Mouse (Mus musculus): ENCODE measurements around the gene Kcmf1. TPM values are rescaled to one million over a fixed set of nuclear protein-coding genes. Genes with fewer than 3 reads are reported as not detected.

Kcmf1 gene
- total and polyA plus RNA-seq, 2 experiments from 2014 or later: 50.1 to 80.5 TPM

DNA sequence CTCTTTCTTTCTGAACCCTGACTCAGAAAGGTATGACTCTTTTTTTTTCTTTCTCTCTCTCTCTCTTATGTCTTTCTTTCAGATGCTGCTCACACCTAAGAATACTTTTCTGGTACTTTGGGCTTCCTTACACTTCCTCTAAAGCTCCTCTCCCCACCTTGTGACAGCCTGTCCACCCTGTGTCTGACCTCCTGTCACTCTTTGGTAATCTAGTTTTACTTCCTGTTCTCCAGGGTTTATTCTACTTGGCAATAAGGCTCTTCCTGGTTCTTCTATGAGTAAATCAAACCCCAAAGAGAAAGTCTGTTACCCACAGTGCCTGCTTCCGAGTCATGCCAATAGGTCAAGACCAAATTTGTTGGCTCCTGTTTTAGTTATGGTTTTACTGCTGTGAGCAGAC is 33.2 kb upstream of the Kcmf1 start:
- H3K4me3 ChIP-seq (ENCODE audit: low read depth, low read length): no peak overlapping the region
- no peaks in the 10 kb centered on the region for H3K36me3 ChIP-seq (ENCODE audit: insufficient read depth)
- ATAC-seq: no peak
- no peak overlapping the region for H3K4me2 ChIP-seq (ENCODE audit: low read depth)
- H3K9me3 ChIP-seq (ENCODE audit: low read length): no peaks in the 10 kb centered on the region
- H3K27ac ChIP-seq (ENCODE audit: low read depth, low read length): no peak overlapping the region
- no peak overlapping the region for H3K9ac ChIP-seq
- DNase-seq: no peak
- TF ChIP-seq CTCF (IDR thresholded peaks at IDR 0.05; ENCODE audit: low read depth): no peak
- no peaks in the 10 kb centered on the region for H3K4me1 ChIP-seq (ENCODE audit: insufficient read depth)
- 93% methylated on average over 1 of the region's 1 CpGs for WGBS
- no peaks in the 10 kb centered on the region for H3K27me3 ChIP-seq (ENCODE audit: insufficient read depth, low read length)

DNA sequence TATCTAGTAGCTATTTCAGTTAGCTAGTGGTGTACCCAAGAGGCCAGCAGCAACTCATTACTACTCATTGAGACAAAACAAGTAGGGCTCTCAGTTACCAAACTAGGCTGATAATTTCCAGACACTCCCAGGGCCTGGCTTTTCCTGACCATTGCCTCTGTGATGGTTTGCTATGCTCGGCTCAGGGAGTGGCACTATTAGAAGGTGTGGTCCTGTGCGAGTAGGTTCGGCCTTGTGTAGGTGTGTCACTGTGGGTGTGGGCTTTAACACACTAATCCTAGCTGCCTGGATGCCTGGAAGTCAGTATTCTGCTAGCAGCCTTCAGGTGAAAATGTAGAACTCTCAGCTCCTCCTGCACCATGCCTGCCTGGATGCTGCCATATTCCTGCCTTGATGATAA is 31.8 kb upstream of the Kcmf1 start:
- Histone ChIP-seq H3K4me2 (ENCODE audit: low read depth) (no peak overlapping the region), H3K9me3 (ENCODE audit: low read length) (no peaks in the 10 kb centered on the region), H3K27ac (ENCODE audit: low read depth, low read length) (no peak overlapping the region), H3K4me1 (ENCODE audit: insufficient read depth) (no peaks in the 10 kb centered on the region), H3K27me3 (ENCODE audit: insufficient read depth, low read length) (no peaks in the 10 kb centered on the region), H3K4me3 (ENCODE audit: low read depth, low read length) (no peak overlapping the region), H3K36me3 (ENCODE audit: insufficient read depth) (no peaks in the 10 kb centered on the region), H3K9ac (no peak overlapping the region)
- no peak for TF ChIP-seq CTCF (IDR thresholded peaks at IDR 0.05; ENCODE audit: low read depth)
- DNase-seq (no peak), ATAC-seq (no peak)
- 87% methylated on average over 3 of the region's 3 CpGs for WGBS

DNA sequence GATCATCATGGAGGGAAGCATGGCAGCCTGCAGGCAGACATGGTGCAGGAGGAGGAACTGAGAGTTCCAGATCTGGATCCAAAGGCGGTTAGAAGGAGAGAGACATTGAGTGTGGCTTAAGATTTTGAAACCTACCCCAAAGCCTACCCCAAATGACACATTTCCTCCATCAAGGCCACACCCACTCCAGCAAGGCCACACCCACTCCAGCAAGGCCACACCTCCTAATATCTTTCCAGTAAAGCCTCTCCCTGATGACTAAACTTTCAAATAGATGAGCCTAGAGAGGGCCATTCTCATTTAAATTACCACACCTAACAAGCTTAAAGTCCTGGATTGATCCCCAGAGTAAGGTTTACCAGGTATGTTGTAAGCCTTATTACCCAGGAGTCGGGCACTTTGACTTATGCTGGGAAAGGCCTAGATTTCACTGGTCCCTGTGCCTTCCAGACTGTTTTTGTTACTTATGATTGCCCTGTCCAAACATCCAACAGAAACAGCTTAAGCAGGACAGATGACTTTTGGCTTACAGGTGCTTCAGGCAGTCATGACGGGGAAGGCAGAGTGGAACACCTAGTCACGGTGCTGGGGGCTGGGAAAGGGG is 30.1 kb upstream of the Kcmf1 start:
- H3K27me3 ChIP-seq (ENCODE audit: insufficient read depth, low read length): no peaks in the 10 kb centered on the region
- no peak overlapping the region for H3K4me3 ChIP-seq (ENCODE audit: low read depth, low read length)
- no peak overlapping the region for H3K27ac ChIP-seq (ENCODE audit: low read depth, low read length)
- no peaks in the 10 kb centered on the region for H3K9me3 ChIP-seq (ENCODE audit: low read length)
- no peak for ATAC-seq
- H3K4me2 ChIP-seq (ENCODE audit: low read depth): no peak overlapping the region
- no peaks in the 10 kb centered on the region for H3K36me3 ChIP-seq (ENCODE audit: insufficient read depth)
- DNase-seq: no peak
- TF ChIP-seq CTCF (IDR thresholded peaks at IDR 0.05; ENCODE audit: low read depth): no peak
- no peak overlapping the region for H3K9ac ChIP-seq
- WGBS: 92% methylated on average over 4 of the region's 4 CpGs
- H3K4me1 ChIP-seq (ENCODE audit: insufficient read depth): no peaks in the 10 kb centered on the region

DNA sequence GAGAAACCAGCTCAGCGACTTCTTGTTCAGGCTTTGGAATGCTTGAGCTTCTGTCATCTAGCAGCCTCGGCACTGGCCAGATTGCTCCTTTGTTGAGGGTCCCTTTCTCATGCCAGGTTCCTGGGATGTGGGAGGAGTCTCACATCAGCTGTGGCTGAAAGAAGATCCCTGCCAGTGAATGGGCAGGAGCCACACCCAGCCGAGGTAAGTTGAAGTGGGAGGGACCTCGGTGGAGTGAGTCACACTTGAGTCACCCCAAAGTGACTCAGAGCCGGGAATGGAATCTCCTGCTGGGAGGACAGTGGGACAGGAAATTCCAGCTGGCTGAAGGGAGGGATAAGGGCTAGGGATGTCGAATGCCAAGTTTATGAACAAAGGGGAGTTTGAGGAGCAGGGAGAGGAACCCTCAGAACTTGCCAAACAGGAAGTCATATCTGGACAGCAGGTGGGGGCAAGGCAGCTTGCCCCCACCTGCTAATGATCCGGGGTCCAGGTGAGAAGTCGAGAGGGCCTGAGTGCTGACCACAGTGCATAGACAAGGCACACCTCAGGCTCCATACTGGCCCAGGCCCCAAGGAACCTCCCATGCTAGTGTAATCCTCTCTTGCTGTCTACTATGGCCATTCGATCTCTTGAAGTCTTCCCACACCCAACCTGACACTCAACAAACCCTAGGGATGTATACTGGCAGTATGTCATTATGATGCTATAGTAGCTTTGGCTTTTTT is 27.1 kb upstream of the Kcmf1 start:
- Histone ChIP-seq H3K4me1 (ENCODE audit: insufficient read depth) (no peaks in the 10 kb centered on the region), H3K27ac (ENCODE audit: low read depth, low read length) (no peak overlapping the region), H3K9me3 (ENCODE audit: low read length) (no peaks in the 10 kb centered on the region), H3K27me3 (ENCODE audit: insufficient read depth, low read length) (no peaks in the 10 kb centered on the region), H3K4me2 (ENCODE audit: low read depth) (no peak overlapping the region), H3K9ac (no peak overlapping the region), H3K36me3 (ENCODE audit: insufficient read depth) (no peaks in the 10 kb centered on the region), H3K4me3 (ENCODE audit: low read depth, low read length) (no peak overlapping the region)
- DNase-seq: no peak
- no peak for TF ChIP-seq CTCF (IDR thresholded peaks at IDR 0.05; ENCODE audit: low read depth)
- ATAC-seq: no peak
- 17% methylated on average over 9 of the region's 9 CpGs for WGBS

DNA sequence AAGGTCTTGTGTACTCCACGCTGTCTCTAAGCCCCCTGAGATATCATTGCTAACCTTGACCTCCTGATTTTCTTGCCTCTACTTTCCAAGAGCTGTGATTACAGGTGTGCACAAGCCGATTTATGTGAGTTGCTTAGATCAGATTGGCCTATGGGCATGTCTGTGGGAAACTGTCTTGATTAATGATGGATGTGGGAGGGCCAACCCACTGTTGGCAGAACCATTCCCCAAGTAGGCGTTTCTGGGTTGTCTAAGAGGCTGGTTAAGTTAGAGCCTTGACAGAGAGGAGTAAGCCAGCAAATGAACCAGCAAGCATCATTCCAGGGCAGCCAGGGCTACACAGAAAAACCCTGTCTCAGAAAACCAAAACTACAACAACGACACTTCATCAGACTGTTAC is 26.3 kb upstream of the Kcmf1 start:
- Histone ChIP-seq H3K9me3 (ENCODE audit: low read length) (no peaks in the 10 kb centered on the region), H3K36me3 (ENCODE audit: insufficient read depth) (no peaks in the 10 kb centered on the region), H3K4me2 (ENCODE audit: low read depth) (no peak overlapping the region), H3K4me1 (ENCODE audit: insufficient read depth) (no peaks in the 10 kb centered on the region), H3K27me3 (ENCODE audit: insufficient read depth, low read length) (no peaks in the 10 kb centered on the region), H3K4me3 (ENCODE audit: low read depth, low read length) (no peak overlapping the region), H3K27ac (ENCODE audit: low read depth, low read length) (no peak overlapping the region), H3K9ac (no peak overlapping the region)
- ATAC-seq (no peak), DNase-seq (no peak)
- 87% methylated on average over 4 of the region's 4 CpGs for WGBS
- TF ChIP-seq CTCF (IDR thresholded peaks at IDR 0.05; ENCODE audit: low read depth): no peak

DNA sequence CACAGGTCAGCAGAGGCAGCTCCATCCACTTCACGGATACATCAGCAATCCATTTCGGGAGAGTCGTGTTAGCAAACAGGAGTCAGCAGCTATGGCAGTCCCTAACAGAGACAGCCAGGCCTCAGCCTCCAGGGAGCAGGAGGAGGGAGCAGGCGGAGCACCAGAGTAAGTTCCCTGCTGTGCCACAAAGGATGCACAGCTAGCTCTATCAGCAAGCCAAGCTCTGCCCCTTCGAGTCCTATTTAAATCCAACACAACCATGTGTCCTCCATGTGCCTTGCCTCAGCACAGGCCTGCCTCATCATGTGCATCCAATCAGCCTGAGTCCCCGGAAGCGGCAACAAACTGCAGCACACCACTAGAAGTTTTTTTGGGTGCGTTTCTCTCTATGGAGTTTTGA is 23.6 kb upstream of the Kcmf1 start:
- 88% methylated on average over 8 of the region's 8 CpGs for WGBS
- Histone ChIP-seq H3K27me3 (ENCODE audit: insufficient read depth, low read length) (no peaks in the 10 kb centered on the region), H3K4me1 (ENCODE audit: insufficient read depth) (no peaks in the 10 kb centered on the region), H3K4me2 (ENCODE audit: low read depth) (no peak overlapping the region), H3K27ac (ENCODE audit: low read depth, low read length) (no peak overlapping the region), H3K4me3 (ENCODE audit: low read depth, low read length) (no peak overlapping the region), H3K9ac (no peak overlapping the region), H3K36me3 (ENCODE audit: insufficient read depth) (no peaks in the 10 kb centered on the region), H3K9me3 (ENCODE audit: low read length) (no peaks in the 10 kb centered on the region)
- no peak for DNase-seq
- no peak for TF ChIP-seq CTCF (IDR thresholded peaks at IDR 0.05; ENCODE audit: low read depth)
- no peak for ATAC-seq

DNA sequence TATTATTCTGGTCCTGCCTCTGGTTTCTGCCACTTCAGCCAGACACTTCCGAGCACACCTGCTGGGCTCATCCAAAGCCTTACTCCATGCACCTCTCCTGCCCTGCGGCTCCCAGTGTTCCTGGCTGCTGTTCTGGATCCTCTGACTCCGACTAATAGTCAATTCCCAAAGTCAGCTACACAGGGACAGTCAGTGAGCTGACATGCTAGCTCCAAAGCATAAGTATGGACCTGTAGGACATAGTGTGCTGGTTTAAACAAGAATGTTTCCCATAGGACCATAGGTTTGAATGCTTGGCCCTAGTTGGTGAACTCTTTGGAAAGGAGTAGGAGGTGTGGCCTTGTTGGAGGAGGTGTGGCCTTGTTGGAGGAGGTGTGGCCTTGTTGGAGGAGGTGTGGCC is 21.3 kb upstream of the Kcmf1 start:
- Histone ChIP-seq H3K27me3 (ENCODE audit: insufficient read depth, low read length) (no peaks in the 10 kb centered on the region), H3K4me1 (ENCODE audit: insufficient read depth) (no peaks in the 10 kb centered on the region), H3K4me2 (ENCODE audit: low read depth) (no peak overlapping the region), H3K9ac (no peak overlapping the region), H3K9me3 (ENCODE audit: low read length) (no peaks in the 10 kb centered on the region), H3K27ac (ENCODE audit: low read depth, low read length) (no peak overlapping the region), H3K36me3 (ENCODE audit: insufficient read depth) (no peaks in the 10 kb centered on the region), H3K4me3 (ENCODE audit: low read depth, low read length) (no peak overlapping the region)
- WGBS: 96% methylated on average over 3 of the region's 3 CpGs
- no peak for TF ChIP-seq CTCF (IDR thresholded peaks at IDR 0.05; ENCODE audit: low read depth)
- DNase-seq (no peak), ATAC-seq (no peak)

Measured in forebrain, postnatal 0 days (tissue).